Mouse (Mus musculus): ENCODE results near the gene Gm21970. TPM values are rescaled to one million over a fixed set of nuclear protein-coding genes. Genes with fewer than 3 reads are reported as not detected.

Gm21970 gene
- polyA plus RNA-seq, 1 experiment, result not detected

- Histone ChIP-seq H3K27me3 (ENCODE audit: control insufficient read depth, insufficient read depth, low read length) (no peaks in the 10 kb centered on the region), H3K4me1 (ENCODE audit: control insufficient read depth, insufficient read depth, insufficient read length, low read length) (peaks cover 2% of the 10 kb centered on the region; the same call in 1 of the 2 replicates), H3K36me3 (ENCODE audit: control insufficient read depth, insufficient read depth, low read length) (no peaks in the 10 kb centered on the region), H3K4me3 (ENCODE audit: low read depth, low read length) (no peak overlapping the region), H3K27ac (ENCODE audit: insufficient read depth, low read depth, low read length) (no peak overlapping the region)
- TF ChIP-seq POLR2A (IDR thresholded peaks at IDR 0.05; ENCODE audit: low read depth, low read length) (no peak), CTCF (IDR thresholded peaks at IDR 0.05; ENCODE audit: extremely low read depth, insufficient read length, insufficient replicate concordance, low read depth, low read length) (no peak)
- 74% methylated on average over 2 of the region's 2 CpGs for WGBS
These were observed 71.9 kb downstream of the Gm21970 start for GRCm38 (mm10) chr16:91463400-91463799.

- Histone ChIP-seq H3K4me1 (ENCODE audit: control insufficient read depth, insufficient read depth, insufficient read length, low read length) (peaks cover 2% of the 10 kb centered on the region; the same call in 1 of the 2 replicates), H3K4me3 (ENCODE audit: low read depth, low read length) (no peak overlapping the region), H3K36me3 (ENCODE audit: control insufficient read depth, insufficient read depth, low read length) (no peaks in the 10 kb centered on the region), H3K27me3 (ENCODE audit: control insufficient read depth, insufficient read depth, low read length) (no peaks in the 10 kb centered on the region), H3K27ac (ENCODE audit: insufficient read depth, low read depth, low read length) (no peak overlapping the region)
- WGBS, result 78% methylated on average over 4 of the region's 4 CpGs
- no peak for TF ChIP-seq POLR2A (IDR thresholded peaks at IDR 0.05; ENCODE audit: low read depth, low read length)
These were observed 72.4 kb downstream of the Gm21970 start for GRCm38 (mm10) chr16:91463836-91464400.

GRCm38 (mm10) chr16:91464594-91465504 lies 73.3 kb downstream of the Gm21970 start:
- Histone ChIP-seq H3K4me1 (ENCODE audit: control insufficient read depth, insufficient read depth, insufficient read length, low read length) (peaks cover 2% of the 10 kb centered on the region; the same call in 1 of the 2 replicates), H3K4me3 (ENCODE audit: low read depth, low read length) (peak overlapping the region; percentile 66), H3K36me3 (ENCODE audit: control insufficient read depth, insufficient read depth, low read length) (no peaks in the 10 kb centered on the region), H3K27ac (ENCODE audit: insufficient read depth, low read depth, low read length) (peak overlapping the region; percentile 48), H3K27me3 (ENCODE audit: control insufficient read depth, insufficient read depth, low read length) (no peaks in the 10 kb centered on the region)
- WGBS, result 2% methylated on average over 44 of the region's 44 CpGs
- TF ChIP-seq CTCF (IDR thresholded peaks at IDR 0.05; ENCODE audit: extremely low read depth, insufficient read length, insufficient replicate concordance, low read depth, low read length), result no peak
- TF ChIP-seq POLR2A (IDR thresholded peaks at IDR 0.05; ENCODE audit: low read depth, low read length), result peak; percentile 43

GRCm38 (mm10) chr16:91465505-91466240 lies 74.2 kb downstream of the Gm21970 start:
- no peak overlapping the region for H3K27ac ChIP-seq (ENCODE audit: insufficient read depth, low read depth, low read length)
- H3K27me3 ChIP-seq (ENCODE audit: control insufficient read depth, insufficient read depth, low read length), result no peaks in the 10 kb centered on the region
- peaks cover 1% of the 10 kb centered on the region; the same call in 1 of the 2 replicates for H3K4me1 ChIP-seq (ENCODE audit: control insufficient read depth, insufficient read depth, insufficient read length, low read length)
- 43% methylated on average over 13 of the region's 13 CpGs for WGBS
- no peak for TF ChIP-seq CTCF (IDR thresholded peaks at IDR 0.05; ENCODE audit: extremely low read depth, insufficient read length, insufficient replicate concordance, low read depth, low read length)
- no peaks in the 10 kb centered on the region for H3K36me3 ChIP-seq (ENCODE audit: control insufficient read depth, insufficient read depth, low read length)
- H3K4me3 ChIP-seq (ENCODE audit: low read depth, low read length), result peak overlapping the region; percentile 66; the same call in 1 of the 2 replicates

- Histone ChIP-seq H3K4me3 (ENCODE audit: low read depth, low read length) (no peak overlapping the region), H3K4me1 (ENCODE audit: control insufficient read depth, insufficient read depth, insufficient read length, low read length) (no peaks in the 10 kb centered on the region), H3K36me3 (ENCODE audit: control insufficient read depth, insufficient read depth, low read length) (no peaks in the 10 kb centered on the region), H3K27ac (ENCODE audit: insufficient read depth, low read depth, low read length) (no peak overlapping the region), H3K27me3 (ENCODE audit: control insufficient read depth, insufficient read depth, low read length) (no peaks in the 10 kb centered on the region)
- TF ChIP-seq CTCF (IDR thresholded peaks at IDR 0.05; ENCODE audit: extremely low read depth, insufficient read length, insufficient replicate concordance, low read depth, low read length) (no peak), POLR2A (IDR thresholded peaks at IDR 0.05; ENCODE audit: low read depth, low read length) (no peak)
- WGBS, result 56% methylated on average over 6 of the region's 6 CpGs
These were observed 75.0 kb downstream of the Gm21970 start for GRCm38 (mm10) chr16:91466566-91466965.

Other genes with a start within 250 kb of the Gm21970 start
- not detected in 2 replicates for gene Olig2, start 166.3 kb upstream of the Gm21970 start, polyA plus RNA-seq (2012; rRNA removed)
- 0.09 TPM in 1 of 2 replicates, not detected in the other for gene Olig1, start 121.9 kb upstream of the Gm21970 start, polyA plus RNA-seq (2012; rRNA removed)
- gene Ifnar2, start 18.9 kb upstream of the Gm21970 start, polyA plus RNA-seq (2012; rRNA removed), result 12.6 and 25.3 TPM in 2 replicates
- 16.8 and 51.2 TPM in 2 replicates for gene Il10rb, start 14.4 kb downstream of the Gm21970 start, polyA plus RNA-seq (2012; rRNA removed)
- 6.5 and 12.4 TPM in 2 replicates for gene Ifnar1, start 93.5 kb downstream of the Gm21970 start, polyA plus RNA-seq (2012; rRNA removed)
- gene Ifngr2, start 155.4 kb downstream of the Gm21970 start, polyA plus RNA-seq (2012; rRNA removed), result 48.9 and 162 TPM in 2 replicates
- gene Tmem50b, start 206.1 kb downstream of the Gm21970 start, polyA plus RNA-seq (2012; rRNA removed), result 18.4 and 20.0 TPM in 2 replicates
- 0.11 and 0.47 TPM in 2 replicates for gene Dnajc28, start 227.3 kb downstream of the Gm21970 start, polyA plus RNA-seq (2012; rRNA removed)